Mouse (Mus musculus): ENCODE measurements around the gene 1810049J17Rik.
"Not testable (repeated sequence)": the region's sequence is repeated elsewhere in the genome, so short reads cannot be mapped to it uniquely, and the experiment has no call there.

Gene 1810049J17Rik

GRCm38 (mm10) chr15:12321788-12322621, at the start of gene 1810049J17Rik:
Gene 1810049J17Rik (minus strand): TSS chr15:12321899.
- DNase-seq (ENCODE audit: low read depth, low spot score): peak; percentile 11

- peak; percentile 58 for DNase-seq (ENCODE audit: low read depth, low spot score)
These were observed 49.5 kb upstream of the 1810049J17Rik start for GRCm38 (mm10) chr15:12371183-12371582.

- no peak for DNase-seq (ENCODE audit: low read depth, low spot score)
These were observed 48.4 kb upstream of the 1810049J17Rik start for GRCm38 (mm10) chr15:12370096-12370495.

GRCm38 (mm10) chr15:12368850-12369249, 47.2 kb upstream of the 1810049J17Rik start:
- DNase-seq (ENCODE audit: low read depth, low spot score): no peak

GRCm38 (mm10) chr15:12368357-12368756, 46.7 kb upstream of the 1810049J17Rik start:
- no peak for DNase-seq (ENCODE audit: low read depth, low spot score)

GRCm38 (mm10) chr15:12367306-12368080, 45.8 kb upstream of the 1810049J17Rik start:
- DNase-seq (ENCODE audit: low read depth, low spot score): no peak

GRCm38 (mm10) chr15:12366580-12367305, 45.0 kb upstream of the 1810049J17Rik start:
- DNase-seq (ENCODE audit: low read depth, low spot score): not testable (repeated sequence)

- peak; percentile 79 for DNase-seq (ENCODE audit: low read depth, low spot score)
These were observed 44.4 kb upstream of the 1810049J17Rik start for GRCm38 (mm10) chr15:12366072-12366469.

- no peak for DNase-seq (ENCODE audit: low read depth, low spot score)
These were observed 43.8 kb upstream of the 1810049J17Rik start for GRCm38 (mm10) chr15:12365416-12366071.

GRCm38 (mm10) chr15:12364096-12364495, 42.4 kb upstream of the 1810049J17Rik start:
- no peak for DNase-seq (ENCODE audit: low read depth, low spot score)

GRCm38 (mm10) chr15:12362701-12363040, 41.0 kb upstream of the 1810049J17Rik start:
- peak; percentile 54 for DNase-seq (ENCODE audit: low read depth, low spot score)

- peak; percentile 9 for DNase-seq (ENCODE audit: low read depth, low spot score)
These were observed 40.5 kb upstream of the 1810049J17Rik start for GRCm38 (mm10) chr15:12362001-12362700.

GRCm38 (mm10) chr15:12360519-12361212, 39.0 kb upstream of the 1810049J17Rik start:
- DNase-seq (ENCODE audit: low read depth, low spot score): no peak

- no peak for DNase-seq (ENCODE audit: low read depth, low spot score)
These were observed 36.7 kb upstream of the 1810049J17Rik start for GRCm38 (mm10) chr15:12358384-12358783.

GRCm38 (mm10) chr15:12357459-12357858, 35.8 kb upstream of the 1810049J17Rik start:
- no peak for DNase-seq (ENCODE audit: low read depth, low spot score)

- DNase-seq (ENCODE audit: low read depth, low spot score): no peak
These were observed 34.2 kb upstream of the 1810049J17Rik start for GRCm38 (mm10) chr15:12355907-12356306.

- no peak for DNase-seq (ENCODE audit: low read depth, low spot score)
These were observed 33.6 kb upstream of the 1810049J17Rik start for GRCm38 (mm10) chr15:12355261-12355660.

- no peak for DNase-seq (ENCODE audit: low read depth, low spot score)
These were observed 32.6 kb upstream of the 1810049J17Rik start for GRCm38 (mm10) chr15:12354281-12354810.

GRCm38 (mm10) chr15:12351470-12351869, 29.8 kb upstream of the 1810049J17Rik start:
- no peak for DNase-seq (ENCODE audit: low read depth, low spot score)

- DNase-seq (ENCODE audit: low read depth, low spot score): no peak
These were observed 28.1 kb upstream of the 1810049J17Rik start for GRCm38 (mm10) chr15:12349840-12350239.
